Mouse (Mus musculus) testis, adult 2 months (tissue): ENCODE measurements around the gene Rhbdd1.

Source experiments
- CTCF ChIP-seq: fragments of 200-500 bp; IDR thresholded peaks from 2 replicates; pipeline ENCODE4 v1.5.1; 2012; ENCODE audit warnings: low read depth, mild to moderate bottlenecking, inconsistent platforms, low read length, moderate library complexity; ENCODE audit not compliant: control insufficient read depth, insufficient read depth, insufficient replicate concordance
- POLR2A ChIP-seq: fragments of 200-500 bp; IDR thresholded peaks from 2 replicates; pipeline ENCODE4 v1.6.1; 2012; ENCODE audit warnings: low read depth, mild to moderate bottlenecking, inconsistent platforms, low read length, moderate library complexity; ENCODE audit not compliant: control insufficient read depth

- TF ChIP-seq POLR2A, result no peak
- no peak for TF ChIP-seq CTCF
Measured at GRCm38 (mm10) chr1:82316746-82317126, 484 bp downstream of the Rhbdd1 start.
